Mouse (Mus musculus) CH12.LX (cell line): Measurements from ENCODE around the gene Cntn1.

Experiments used
- BHLHE40 ChIP-seq: IDR thresholded peaks from 2 replicates; pipeline ENCODE4 v1.6.1; 2011; ENCODE audit warnings: mild to moderate bottlenecking, low read depth, low read length, improper control_type of control experiment
- CTCF ChIP-seq, 2 experiments: IDR thresholded peaks in 1 of 2; conservative IDR thresholded peaks in 1 of 2; 2 replicates each; pipeline ENCODE4 v1.5.1; 2011 to 2012; ENCODE audit warnings: low read depth in 2 of 2, low read length in 2 of 2, improper control_type of control experiment in 1 of 2, inconsistent platforms in 1 of 2, mild to moderate bottlenecking in 1 of 2, moderate library complexity in 1 of 2
- EP300 ChIP-seq: IDR thresholded peaks from 2 replicates; pipeline ENCODE4 v1.6.1; 2011; ENCODE audit warnings: low read length, improper control_type of control experiment
- HCFC1 ChIP-seq: IDR thresholded peaks from 2 replicates; pipeline ENCODE4 v1.6.1; 2012; ENCODE audit warnings: low read depth, mild to moderate bottlenecking, inconsistent platforms, low read length, improper control_type of control experiment
- JUN ChIP-seq: IDR thresholded peaks from 2 replicates; pipeline ENCODE4 v1.6.1; 2011; ENCODE audit warnings: low read depth, mild to moderate bottlenecking, low read length, improper control_type of control experiment, moderate library complexity; ENCODE audit not compliant: insufficient read depth
- MAFK ChIP-seq: IDR thresholded peaks from 2 replicates; pipeline ENCODE4 v1.6.1; 2011; ENCODE audit warnings: low read length, improper control_type of control experiment; ENCODE audit not compliant: insufficient replicate concordance
- NELFE ChIP-seq: IDR thresholded peaks from 2 replicates; pipeline ENCODE4 v1.6.1; 2011; ENCODE audit warnings: low read depth, low read length, improper control_type of control experiment
- PAX5 ChIP-seq: IDR thresholded peaks from 2 replicates; pipeline ENCODE4 v1.6.1; 2012; ENCODE audit warnings: low read length, inconsistent platforms, mixed read lengths
- POLR2A ChIP-seq: IDR thresholded peaks from 2 replicates; pipeline ENCODE4 v1.6.1; 2011; ENCODE audit warnings: low read depth, mild to moderate bottlenecking, improper control_type of control experiment, low read length
- RCOR1 ChIP-seq: conservative IDR thresholded peaks from 2 replicates; pipeline ENCODE4 v1.6.1; 2012; ENCODE audit warnings: low read depth, mild to moderate bottlenecking, inconsistent platforms, low read length, improper control_type of control experiment
- SMC3 ChIP-seq: IDR thresholded peaks from 2 replicates; pipeline ENCODE4 v1.6.1; 2011; ENCODE audit warnings: low read depth, low read length, improper control_type of control experiment
- USF2 ChIP-seq: conservative IDR thresholded peaks from 2 replicates; pipeline ENCODE4 v1.6.1; 2011; ENCODE audit warnings: low read depth, low read length, improper control_type of control experiment
- ZNF384 ChIP-seq: IDR thresholded peaks from 2 replicates; pipeline ENCODE4 v1.6.1; 2012; ENCODE audit warnings: low read depth, low read length, improper control_type of control experiment, inconsistent platforms

DNA sequence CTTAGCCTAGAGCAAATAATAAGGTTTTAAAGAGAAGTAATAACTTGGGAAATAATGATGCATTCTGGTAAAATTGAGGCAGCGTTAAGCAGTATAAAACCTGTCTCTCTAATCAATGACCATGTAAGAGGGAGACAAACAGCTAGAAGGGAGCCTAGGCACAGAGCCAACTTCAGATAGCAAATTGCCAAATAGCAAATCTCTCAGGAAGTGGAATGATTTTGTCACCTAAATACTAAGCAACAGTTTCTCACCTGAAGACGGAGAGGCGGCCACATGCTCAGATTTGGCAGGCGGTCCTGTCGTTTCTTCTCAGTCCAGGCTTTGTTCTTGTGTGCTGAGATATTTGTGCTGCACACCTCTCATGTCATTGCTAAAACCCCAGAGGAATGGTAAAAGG is 8.4 kb upstream of the Cntn1 start:
- TF ChIP-seq EP300, result no peak
- TF ChIP-seq RCOR1, result no peak
- no peak for TF ChIP-seq POLR2A
- no peak for TF ChIP-seq USF2
- TF ChIP-seq CTCF (conservative IDR thresholded peaks at IDR 0.05 in 1 of 2, IDR thresholded peaks at IDR 0.05 in 1 of 2; ENCODE audit: low read depth in 2 of 2, low read length in 2 of 2), result no peak
- no peak for TF ChIP-seq BHLHE40
- TF ChIP-seq HCFC1, result no peak
- TF ChIP-seq SMC3, result no peak
- TF ChIP-seq NELFE, result no peak
- no peak for TF ChIP-seq PAX5
- TF ChIP-seq ZNF384, result no peak
- TF ChIP-seq JUN, result no peak
- no peak for TF ChIP-seq MAFK
